Mouse (Mus musculus) intestine, embryonic 16.5 days (tissue): ENCODE data around the gene Chd9. TPM values are rescaled to one million over a fixed set of nuclear protein-coding genes. Genes with fewer than 3 reads are reported as not detected.

Source experiments
- ATAC-seq: fragments of 200-750 bp; cut with Nextera tagmentation; 2 replicates; pipeline ENCODE4 v1.8.0; 2017; ENCODE audit warnings: moderate TSS enrichment, moderate library complexity
- H3K27ac ChIP-seq: fragments of 300-500 bp; sonication (generic); 2 replicates; pipeline ENCODE4 v1.5.1; 2014; ENCODE audit warnings: mild to moderate bottlenecking, low read length
- H3K27me3 ChIP-seq: fragments of 300-500 bp; sonication (generic); replicated peaks from 2 replicates; pipeline ENCODE4 v1.6.1; 2014; ENCODE audit warnings: low read length, control low read depth, mixed read lengths; ENCODE audit not compliant: control insufficient read depth, insufficient read depth
- H3K36me3 ChIP-seq: fragments of 300-500 bp; sonication (generic); 2 replicates; pipeline ENCODE4 v1.6.1; 2014; ENCODE audit warnings: low read length, control low read depth; ENCODE audit not compliant: control insufficient read depth, insufficient read depth
- H3K4me1 ChIP-seq: fragments of 300-500 bp; sonication (generic); 2 replicates; pipeline ENCODE4 v1.6.1; 2014; ENCODE audit warnings: low read length, control low read depth, mixed read lengths; ENCODE audit not compliant: control insufficient read depth, insufficient read depth
- H3K4me2 ChIP-seq: fragments of 300-500 bp; sonication (generic); 2 replicates; pipeline ENCODE4 v1.6.1; 2014; ENCODE audit warnings: low read depth, low read length, control low read depth
- H3K4me3 ChIP-seq: fragments of 300-500 bp; sonication (generic); 2 replicates; pipeline ENCODE4 v1.5.1; 2014; ENCODE audit warnings: mild to moderate bottlenecking, low read length
- H3K9ac ChIP-seq: fragments of 300-500 bp; sonication (generic); 2 replicates; pipeline ENCODE4 v1.6.1; 2014; ENCODE audit warnings: low read depth, low read length
- H3K9me3 ChIP-seq: fragments of 300-500 bp; sonication (generic); 2 replicates; pipeline ENCODE4 v1.6.1; 2016; ENCODE audit warnings: low read length, control low read depth; ENCODE audit not compliant: control insufficient read depth
- WGBS: fragments of 180-500 bp; shearing (Covaris S2); extraction: QIAGEN DNeasy Blood & Tissue Kit; methylation state at CpG from one replicate; pipeline ENCODE4 v1.1.7; 2014; 5-methylcytosine and 5-hydroxymethylcytosine counted together
- polyA plus RNA-seq: library from polyadenylated mRNA; unstranded; fragments of >200 nt; fragmentation: Nextera tagmentation; extraction: Ambion mirVana; gene quantifications from 2 replicates; pipeline ENCODE4 v1.2.1, GENCODE M21; 2015

The Chd9 gene
- polyA plus RNA-seq, 1 experiment from 2014 or later = 283 TPM

DNA sequence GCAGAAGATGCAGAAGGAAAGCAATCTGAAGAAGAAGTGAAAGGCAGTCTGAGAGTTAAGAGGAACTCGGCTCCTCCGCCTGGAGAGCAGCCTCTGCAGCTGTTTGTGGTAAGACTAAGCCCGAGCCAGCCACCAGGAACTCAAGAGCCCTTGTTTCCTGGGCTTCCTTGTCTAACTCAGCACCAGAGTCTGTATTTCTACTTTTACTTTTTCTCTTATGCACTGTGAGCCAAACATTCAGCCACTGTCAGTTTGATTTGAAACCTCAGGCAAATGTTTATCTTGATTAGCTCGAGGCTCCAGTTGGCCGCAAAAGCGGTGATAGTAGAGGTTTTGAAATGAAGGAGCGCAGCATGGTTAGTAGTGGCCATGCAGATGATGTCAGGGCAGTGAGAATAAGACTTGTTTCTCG is 148.8 kb downstream of the Chd9 start:
- H3K4me3 ChIP-seq = no peak overlapping the region
- no peak overlapping the region for H3K27ac ChIP-seq

GRCm38 (mm10) chr8:90978720-90979119 is 150.6 kb downstream of the Chd9 start:
- Histone ChIP-seq H3K36me3 (peaks cover 11% of the 10 kb centered on the region), H3K27ac (no peak overlapping the region), H3K4me3 (no peak overlapping the region), H3K4me2 (no peak overlapping the region), H3K9me3 (no peaks in the 10 kb centered on the region), H3K27me3 (no peaks in the 10 kb centered on the region), H3K9ac (no peak overlapping the region), H3K4me1 (no peaks in the 10 kb centered on the region)
- WGBS = 94% methylated on average over 3 of the region's 3 CpGs
- no peak for ATAC-seq

More for the DNA sequence above, 148.8 kb downstream of the Chd9 start:
- no peak overlapping the region for H3K4me2 ChIP-seq
- H3K9me3 ChIP-seq = no peaks in the 10 kb centered on the region
- no peak overlapping the region for H3K9ac ChIP-seq
- no peaks in the 10 kb centered on the region for H3K4me1 ChIP-seq
- 61% methylated on average over 8 of the region's 8 CpGs for WGBS
- H3K36me3 ChIP-seq = 0 out of 2 replicates have a peak, but pooled peaks cover 3% of the 10 kb centered on the region
- no peaks in the 10 kb centered on the region for H3K27me3 ChIP-seq
- ATAC-seq = no peak

DNA sequence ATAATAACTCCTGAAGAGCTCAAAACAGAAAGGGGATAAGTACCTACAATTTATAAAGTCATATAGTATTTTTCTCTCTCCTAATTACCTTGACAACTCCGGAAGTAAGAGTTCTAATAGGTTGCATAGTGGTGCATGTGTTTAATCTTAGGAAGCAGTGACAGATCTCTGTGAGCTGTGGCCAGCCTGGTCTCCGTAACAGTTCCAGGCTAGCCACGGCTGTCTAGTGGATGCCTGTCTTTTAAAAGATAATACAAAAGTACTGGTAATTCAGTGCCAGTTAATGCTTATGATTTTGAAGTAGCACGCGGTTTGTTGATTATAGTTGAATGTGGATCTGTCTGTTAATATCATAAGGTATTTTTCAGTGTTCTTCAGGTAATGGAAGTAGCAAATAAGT is 151.1 kb downstream of the Chd9 start:
- WGBS = 91% methylated on average over 5 of the region's 5 CpGs
- Histone ChIP-seq H3K9me3 (no peaks in the 10 kb centered on the region), H3K27me3 (no peaks in the 10 kb centered on the region), H3K27ac (no peak overlapping the region), H3K9ac (no peak overlapping the region), H3K4me1 (no peaks in the 10 kb centered on the region), H3K36me3 (peaks cover 13% of the 10 kb centered on the region), H3K4me3 (no peak overlapping the region), H3K4me2 (no peak overlapping the region)
- no peak for ATAC-seq

GRCm38 (mm10) chr8:90982087-90982486 is 153.9 kb downstream of the Chd9 start:
- H3K36me3 ChIP-seq = peaks cover 16% of the 10 kb centered on the region
- H3K27me3 ChIP-seq = no peaks in the 10 kb centered on the region
- no peaks in the 10 kb centered on the region for H3K9me3 ChIP-seq
- H3K4me1 ChIP-seq = no peaks in the 10 kb centered on the region
- no peak for ATAC-seq
- no peak overlapping the region for H3K27ac ChIP-seq
- WGBS = 86% methylated on average over 3 of the region's 3 CpGs
- no peak overlapping the region for H3K4me3 ChIP-seq
- H3K9ac ChIP-seq = no peak overlapping the region
- H3K4me2 ChIP-seq = no peak overlapping the region

DNA sequence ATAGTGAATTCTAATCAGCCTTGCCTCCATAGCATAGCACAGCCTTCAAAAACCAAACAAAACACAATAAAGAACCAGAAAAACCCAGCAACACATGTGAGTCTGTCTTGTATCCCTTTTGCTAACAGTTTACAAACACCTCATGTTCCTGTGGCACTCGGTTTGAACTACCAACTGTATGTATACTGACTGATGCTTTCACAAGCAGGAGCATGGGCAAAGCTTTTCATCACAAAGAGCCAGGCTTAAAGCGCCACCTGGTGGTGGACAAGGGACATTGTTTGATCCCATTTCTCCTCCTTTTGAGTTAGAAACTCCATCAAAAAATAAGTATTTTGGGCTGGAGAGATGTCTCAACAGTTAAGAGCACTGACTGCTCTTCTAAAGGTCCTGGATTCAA is 191.6 kb downstream of the Chd9 start:
- no peaks in the 10 kb centered on the region for H3K27me3 ChIP-seq
- H3K36me3 ChIP-seq = peaks cover 18% of the 10 kb centered on the region
- no peak overlapping the region for H3K9ac ChIP-seq
- no peaks in the 10 kb centered on the region for H3K4me1 ChIP-seq
- no peak overlapping the region for H3K27ac ChIP-seq
- H3K4me3 ChIP-seq = no peak overlapping the region
- H3K9me3 ChIP-seq = no peaks in the 10 kb centered on the region
- 3% methylated on average over 2 of the region's 2 CpGs for WGBS
- H3K4me2 ChIP-seq = no peak overlapping the region
- no peak for ATAC-seq

DNA sequence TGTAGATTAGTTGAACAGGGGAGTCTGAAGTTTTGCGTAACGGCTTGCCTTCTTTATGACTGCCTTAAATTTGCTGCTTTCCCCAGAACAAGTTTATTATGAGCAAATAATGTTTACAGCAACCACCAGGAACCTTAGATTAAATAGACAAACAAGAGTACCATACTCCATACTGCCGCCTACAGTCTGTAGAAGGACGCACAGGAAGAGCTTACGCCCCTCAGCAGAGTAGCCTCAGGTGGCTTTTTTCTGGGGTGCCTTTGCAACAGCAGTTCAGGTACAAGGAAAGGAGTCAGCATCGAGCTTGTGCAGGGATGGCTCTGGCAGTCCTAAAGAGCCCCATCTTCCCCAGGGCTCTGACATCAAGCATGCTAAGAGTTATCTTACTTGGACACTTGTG is 206.3 kb downstream of the Chd9 start:
- ATAC-seq = no peak
- Histone ChIP-seq H3K9me3 (no peaks in the 10 kb centered on the region), H3K36me3 (peaks cover 10% of the 10 kb centered on the region), H3K4me2 (no peak overlapping the region), H3K4me3 (no peak overlapping the region), H3K27me3 (no peaks in the 10 kb centered on the region), H3K9ac (no peak overlapping the region), H3K27ac (no peak overlapping the region), H3K4me1 (no peaks in the 10 kb centered on the region)
- 83% methylated on average over 6 of the region's 6 CpGs for WGBS

GRCm38 (mm10) chr8:91036905-91037304 is 208.8 kb downstream of the Chd9 start:
- Histone ChIP-seq H3K27ac (no peak overlapping the region), H3K27me3 (no peaks in the 10 kb centered on the region), H3K36me3 (peaks cover 14% of the 10 kb centered on the region), H3K9me3 (no peaks in the 10 kb centered on the region), H3K4me2 (no peak overlapping the region), H3K4me1 (no peaks in the 10 kb centered on the region), H3K9ac (no peak overlapping the region), H3K4me3 (no peak overlapping the region)
- WGBS = 61% methylated on average over 6 of the region's 6 CpGs
- no peak for ATAC-seq

GRCm38 (mm10) chr8:91038637-91039036 is 210.5 kb downstream of the Chd9 start:
- H3K4me1 ChIP-seq = no peaks in the 10 kb centered on the region
- H3K4me2 ChIP-seq = no peak overlapping the region
- 94% methylated on average over 1 of the region's 1 CpGs for WGBS
- H3K27ac ChIP-seq = no peak overlapping the region
- H3K9me3 ChIP-seq = no peaks in the 10 kb centered on the region
- H3K27me3 ChIP-seq = no peaks in the 10 kb centered on the region
- peaks cover 22% of the 10 kb centered on the region for H3K36me3 ChIP-seq
- H3K4me3 ChIP-seq = no peak overlapping the region
- no peak for ATAC-seq
- no peak overlapping the region for H3K9ac ChIP-seq

- H3K9me3 ChIP-seq = no peaks in the 10 kb centered on the region
- no peak overlapping the region for H3K27ac ChIP-seq
- ATAC-seq = no peak
- no peaks in the 10 kb centered on the region for H3K27me3 ChIP-seq
- peaks cover 18% of the 10 kb centered on the region; the same call in 1 of the 2 replicates for H3K36me3 ChIP-seq
- no peak overlapping the region for H3K4me2 ChIP-seq
- 0 out of 2 replicates have a peak, but pooled peaks cover 2% of the 10 kb centered on the region for H3K4me1 ChIP-seq
- WGBS = 66% methylated on average over 4 of the region's 4 CpGs
- no peak overlapping the region for H3K4me3 ChIP-seq
- no peak overlapping the region for H3K9ac ChIP-seq
These were observed 218.2 kb downstream of the Chd9 start for GRCm38 (mm10) chr8:91046370-91046769.

DNA sequence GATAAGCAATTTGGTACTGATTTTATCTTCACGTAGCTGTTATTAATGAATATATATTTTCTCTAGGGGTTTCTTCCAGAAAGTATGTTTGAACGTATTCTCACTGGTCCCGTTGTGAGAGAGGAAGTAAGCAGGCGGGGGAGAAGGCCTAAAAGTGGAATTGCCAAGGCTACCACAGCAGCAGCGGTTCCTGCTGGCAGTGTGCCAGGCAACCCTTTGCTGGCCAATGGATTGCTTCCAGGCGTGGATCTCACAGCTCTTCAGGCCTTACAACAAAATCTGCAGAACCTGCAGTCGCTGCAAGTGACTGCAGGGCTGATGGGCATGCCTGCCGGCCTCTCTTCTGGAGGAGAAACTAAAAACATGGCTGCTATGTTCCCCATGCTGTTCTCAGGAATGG is 222.9 kb downstream of the Chd9 start:
- Histone ChIP-seq H3K4me2 (no peak overlapping the region), H3K9ac (0 out of 2 replicates have a peak overlapping the region, but pooled peaks have one; percentile 10), H3K9me3 (no peaks in the 10 kb centered on the region), H3K36me3 (peaks cover 5% of the 10 kb centered on the region; the same call in 1 of the 2 replicates), H3K4me3 (no peak overlapping the region), H3K27me3 (no peaks in the 10 kb centered on the region), H3K4me1 (0 out of 2 replicates have a peak, but pooled peaks cover 2% of the 10 kb centered on the region), H3K27ac (no peak overlapping the region; the same call in 1 of the 2 replicates)
- ATAC-seq = no peak
- WGBS = 37% methylated on average over 8 of the region's 8 CpGs
